Mouse (Mus musculus): ENCODE measurements around the gene Znrf1.
"Not testable (repeated sequence)": the region's sequence is repeated elsewhere in the genome, so short reads cannot be mapped to it uniquely, and the experiment has no call there.

Znrf1 gene

GRCm38 (mm10) chr8:111624081-111624852 lies 88.4 kb downstream of the Znrf1 start:
- in situ Hi-C loops (cut with MboI; ENCODE audit: unreplicated experiment in 2 of 2): loop anchor here in 1 of 2 experiments (5.0 kb wide), 1 partner anchor 92 kb away; no protein-coding TSS in a partner anchor

DNA sequence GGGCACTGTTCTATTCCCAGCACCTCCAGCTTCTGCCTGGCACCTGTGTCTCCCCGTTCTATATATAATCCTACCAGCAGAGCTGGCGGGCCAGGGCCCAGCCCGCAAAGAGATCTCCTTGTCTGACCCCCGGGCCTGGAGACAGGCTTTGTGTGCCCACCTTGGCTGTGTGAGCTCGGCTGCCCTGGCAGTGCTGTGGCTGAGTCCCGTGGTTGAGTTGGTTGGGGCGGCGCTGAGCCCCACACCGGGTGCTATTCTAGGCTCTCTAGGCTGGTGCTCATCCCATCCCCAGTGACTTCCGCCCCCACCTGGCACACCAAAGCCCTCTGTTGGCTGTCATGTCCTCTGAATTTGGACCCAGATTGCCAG lies 88.9 kb downstream of the Znrf1 start:
- in situ Hi-C loops (cut with MboI; ENCODE audit: unreplicated experiment in 2 of 2): loop anchor here (5.0 kb wide), 1 partner anchor 93 kb away; no protein-coding TSS in a partner anchor

GRCm38 (mm10) chr8:111625694-111626527 lies 90.0 kb downstream of the Znrf1 start:
- in situ Hi-C loops (cut with MboI; ENCODE audit: unreplicated experiment in 2 of 2): loop anchor here in 1 of 2 experiments (5.0 kb wide), 1 partner anchor 94 kb away; no protein-coding TSS in a partner anchor

DNA sequence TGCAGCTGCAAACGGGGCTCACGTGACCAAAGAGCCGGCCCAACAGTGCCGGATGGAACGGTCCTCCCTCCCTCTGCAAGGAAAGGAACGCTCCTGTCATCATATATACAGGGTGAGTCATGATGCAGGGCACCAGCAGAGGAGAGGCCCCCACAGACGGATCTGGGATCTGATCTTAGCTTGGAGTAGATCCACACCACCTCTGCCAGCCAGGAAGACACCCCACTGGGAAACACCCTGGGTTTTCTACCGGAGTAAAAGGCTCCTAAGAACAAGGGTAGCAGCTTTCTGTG lies 90.6 kb downstream of the Znrf1 start:
- in situ Hi-C loops (cut with MboI; ENCODE audit: unreplicated experiment in 2 of 2): loop anchor here in 1 of 2 experiments (5.0 kb wide), 1 partner anchor 94 kb away; no protein-coding TSS in a partner anchor

- in situ Hi-C loops (cut with MboI; ENCODE audit: unreplicated experiment in 2 of 2): loop anchor here in 1 of 2 experiments (5.0 kb wide), 1 partner anchor 95 kb away; no protein-coding TSS in a partner anchor
Observed at GRCm38 (mm10) chr8:111626933-111627332, 91.0 kb downstream of the Znrf1 start.

DNA sequence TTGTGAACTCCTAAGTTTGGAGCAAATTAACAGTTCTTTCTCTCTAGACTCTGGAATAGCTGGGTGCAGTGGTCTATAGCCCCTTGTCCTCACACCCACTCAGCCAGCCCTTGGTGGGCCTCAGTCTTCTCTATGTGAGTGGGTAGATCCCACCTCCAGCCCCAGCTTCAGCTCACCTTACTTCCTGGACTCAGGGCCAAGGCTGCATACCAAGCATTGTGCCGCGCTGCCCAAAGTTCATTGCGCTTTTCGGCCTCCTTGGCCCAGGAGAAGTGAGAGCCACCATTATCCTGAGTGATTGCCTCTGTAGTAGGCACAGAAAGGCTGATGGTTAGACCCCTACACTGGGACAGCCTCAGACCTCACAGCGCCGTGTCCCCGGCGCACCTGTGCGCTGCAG lies 92.0 kb downstream of the Znrf1 start:
- in situ Hi-C loops (cut with MboI; ENCODE audit: unreplicated experiment in 2 of 2): loop anchor here in 1 of 2 experiments (5.0 kb wide), 1 partner anchor 96 kb away; no protein-coding TSS in a partner anchor

DNA sequence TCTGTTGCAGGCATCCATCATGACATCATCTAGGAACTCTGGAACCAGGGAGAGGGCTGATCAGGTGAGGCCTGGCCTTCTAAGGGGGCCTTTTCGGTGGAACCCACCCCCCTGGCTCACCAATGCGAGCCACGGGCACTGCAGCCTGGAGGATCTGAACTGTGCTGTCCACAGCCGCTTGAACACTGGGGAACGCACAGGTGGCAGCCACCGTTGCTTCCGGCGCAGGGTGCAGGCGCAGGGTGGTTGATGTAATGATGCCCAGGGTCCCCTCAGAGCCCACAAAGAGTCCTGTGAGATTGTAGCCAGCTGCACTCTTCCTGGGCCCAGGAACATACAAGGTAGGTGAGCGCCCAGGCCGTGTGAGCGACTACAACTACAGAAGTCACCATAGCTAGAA lies 92.5 kb downstream of the Znrf1 start:
- in situ Hi-C loops (cut with MboI; ENCODE audit: unreplicated experiment in 2 of 2): loop anchor here in 1 of 2 experiments (5.0 kb wide), 1 partner anchor 96 kb away; no protein-coding TSS in a partner anchor

GRCm38 (mm10) chr8:111628894-111629501 lies 93.1 kb downstream of the Znrf1 start:
- in situ Hi-C loops (cut with MboI; ENCODE audit: unreplicated experiment in 2 of 2): loop anchor here in 1 of 2 experiments (5.0 kb wide), 1 partner anchor 97 kb away; no protein-coding TSS in a partner anchor

GRCm38 (mm10) chr8:111630105-111630521 lies 94.2 kb downstream of the Znrf1 start, which contains the start of gene Ldhd:
Gene Ldhd (minus strand): TSS chr8:111630374.
- in situ Hi-C loops (cut with MboI; ENCODE audit: unreplicated experiment in 2 of 2): no loop called here

DNA sequence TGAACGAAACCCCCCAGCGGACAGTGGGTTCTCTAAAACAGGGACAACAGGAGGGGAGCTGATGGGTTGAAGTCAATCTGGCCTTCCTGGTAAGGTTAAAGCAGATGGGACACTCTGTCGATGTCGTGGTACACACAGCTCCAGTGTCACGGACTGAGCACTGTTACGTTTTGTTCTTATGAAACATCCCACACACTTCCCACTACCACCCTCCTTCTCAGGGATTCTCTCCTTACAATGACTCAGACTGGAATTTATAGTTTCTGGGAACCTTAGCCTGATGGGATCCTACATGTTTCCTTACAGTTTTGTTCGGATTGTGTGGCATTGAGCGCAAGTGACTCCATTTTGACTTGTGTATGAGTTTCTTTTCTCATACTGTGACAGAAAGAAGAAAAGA lies 95.7 kb downstream of the Znrf1 start:
- in situ Hi-C loops (cut with MboI; ENCODE audit: unreplicated experiment in 2 of 2): no loop called here

- in situ Hi-C loops (cut with MboI; ENCODE audit: unreplicated experiment in 2 of 2): no loop called here
Observed at GRCm38 (mm10) chr8:111632976-111633375, 97.1 kb downstream of the Znrf1 start.

- in situ Hi-C loops (cut with MboI; ENCODE audit: unreplicated experiment in 2 of 2): no loop called here
Observed at GRCm38 (mm10) chr8:111638086-111638485, 102.2 kb downstream of the Znrf1 start.

DNA sequence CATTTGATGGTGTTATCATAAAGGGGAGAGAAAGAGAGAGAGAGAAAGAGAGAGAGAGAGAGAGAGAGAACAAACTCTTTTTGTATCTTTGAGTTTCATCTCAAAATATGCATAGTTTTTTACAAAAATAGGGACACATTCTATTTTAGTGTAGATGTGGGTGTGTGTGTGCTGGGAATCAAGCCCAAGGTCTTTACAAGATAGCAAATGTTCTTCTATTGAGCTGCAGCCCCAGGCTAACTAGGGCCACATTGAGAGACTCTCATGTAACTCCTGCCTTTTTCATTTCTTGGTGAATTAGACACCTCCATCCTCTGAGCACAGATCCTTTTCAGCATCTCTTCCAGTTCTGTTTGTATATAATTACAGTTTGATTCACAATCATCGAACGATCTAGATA lies 105.2 kb downstream of the Znrf1 start:
- in situ Hi-C loops (cut with MboI; ENCODE audit: unreplicated experiment in 2 of 2): no loop called here

- in situ Hi-C loops (cut with MboI; ENCODE audit: unreplicated experiment in 2 of 2): no loop called here
Observed at GRCm38 (mm10) chr8:111642496-111642895, 106.6 kb downstream of the Znrf1 start.

- in situ Hi-C loops (cut with MboI; ENCODE audit: unreplicated experiment in 2 of 2): no loop called here
Observed at GRCm38 (mm10) chr8:111642939-111643263, 107.0 kb downstream of the Znrf1 start.

- in situ Hi-C loops (cut with MboI; ENCODE audit: unreplicated experiment in 2 of 2): no loop called here
Observed at GRCm38 (mm10) chr8:111643264-111644141, 107.6 kb downstream of the Znrf1 start, which contains the start of gene Zfp1. Gene Zfp1 (plus strand): TSS chr8:111643401.

DNA sequence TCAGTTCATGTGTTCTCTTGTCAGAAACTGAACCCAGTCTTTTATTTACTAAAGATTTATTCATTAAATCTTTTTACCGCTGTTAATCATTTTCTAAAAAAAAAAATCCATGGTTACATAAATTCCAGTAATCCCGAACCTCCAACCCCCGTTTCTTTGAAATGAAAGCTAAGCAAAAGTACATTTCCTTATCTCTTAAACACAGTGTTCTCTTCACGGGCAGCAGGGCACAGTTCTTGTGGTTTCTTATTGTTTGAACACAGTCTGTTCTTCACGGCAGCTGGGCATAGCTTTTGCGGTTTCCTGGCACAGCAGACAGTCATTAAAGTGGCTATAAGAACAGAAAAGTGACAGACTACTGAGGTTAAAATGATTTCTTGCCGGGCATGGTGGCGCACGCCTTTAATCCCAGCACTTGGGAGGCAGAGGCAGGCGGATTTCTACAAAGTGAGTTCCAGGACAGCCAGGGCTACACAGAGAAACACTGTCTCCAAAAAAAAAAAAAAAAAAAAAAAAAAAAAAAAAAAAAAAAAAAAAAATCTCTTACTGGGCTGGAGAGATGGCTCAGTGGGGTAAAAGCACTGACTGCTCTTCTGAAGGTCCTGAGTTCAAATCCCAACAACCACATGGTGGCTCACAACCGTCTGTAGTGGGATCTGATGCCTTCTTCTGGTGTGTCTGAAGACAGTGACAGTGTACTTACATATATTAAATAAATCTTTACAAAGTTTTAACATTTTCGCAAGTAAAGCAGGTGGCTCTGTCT lies 108.6 kb downstream of the Znrf1 start:
- in situ Hi-C loops (cut with MboI; ENCODE audit: unreplicated experiment in 2 of 2): not testable (repeated sequence)

DNA sequence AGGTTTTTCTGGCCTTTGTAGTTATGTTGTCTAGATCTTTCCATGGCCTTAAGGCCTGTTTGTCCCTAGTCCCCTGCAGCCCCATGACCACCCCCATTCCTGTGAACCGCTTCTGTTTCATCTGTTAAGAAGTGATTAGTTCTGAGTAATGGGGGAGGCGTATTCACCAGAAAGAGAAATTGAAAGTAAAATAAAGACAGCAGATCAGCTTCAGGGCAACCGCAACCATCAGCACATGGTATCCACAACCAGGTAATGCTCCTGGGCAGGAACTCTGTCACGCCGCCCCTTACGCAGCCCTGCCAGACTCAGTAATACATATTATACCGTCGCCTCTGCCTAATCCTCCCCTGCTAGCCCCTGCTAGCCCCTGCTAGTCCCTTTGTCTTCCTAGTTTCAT lies 109.8 kb downstream of the Znrf1 start:
- in situ Hi-C loops (cut with MboI; ENCODE audit: unreplicated experiment in 2 of 2): no loop called here

DNA sequence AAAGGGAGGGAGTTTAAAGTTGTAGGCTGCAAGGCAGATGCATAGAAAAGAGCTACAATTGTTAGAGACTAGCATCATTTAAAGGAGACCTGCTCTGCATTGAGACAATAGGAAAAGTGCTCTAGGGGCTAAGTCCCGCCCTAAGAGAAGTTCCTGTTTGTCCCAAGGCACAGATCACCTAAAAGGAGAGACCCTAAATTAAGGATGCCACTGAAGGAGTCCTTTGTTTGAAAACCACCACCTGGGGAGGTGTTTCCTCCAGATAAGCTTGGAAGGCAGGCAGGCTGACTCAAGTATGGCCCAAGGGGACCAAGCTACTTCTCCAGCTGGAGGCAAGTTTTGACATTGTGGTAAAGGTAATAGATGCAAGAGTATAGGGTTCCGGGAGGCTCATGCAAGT lies 112.9 kb downstream of the Znrf1 start:
- in situ Hi-C loops (cut with MboI; ENCODE audit: unreplicated experiment in 2 of 2): no loop called here

Measured in v-Abl transformed pro-B cells (cell line).